Mouse (Mus musculus): ENCODE data around the gene Hes5. TPM values are rescaled to one million over a fixed set of nuclear protein-coding genes. Genes with fewer than 3 reads are reported as not detected.

The Hes5 gene
- total RNA-seq, 2 experiments from 2014 or later, result 0.96 to 2.2 TPM

DNA sequence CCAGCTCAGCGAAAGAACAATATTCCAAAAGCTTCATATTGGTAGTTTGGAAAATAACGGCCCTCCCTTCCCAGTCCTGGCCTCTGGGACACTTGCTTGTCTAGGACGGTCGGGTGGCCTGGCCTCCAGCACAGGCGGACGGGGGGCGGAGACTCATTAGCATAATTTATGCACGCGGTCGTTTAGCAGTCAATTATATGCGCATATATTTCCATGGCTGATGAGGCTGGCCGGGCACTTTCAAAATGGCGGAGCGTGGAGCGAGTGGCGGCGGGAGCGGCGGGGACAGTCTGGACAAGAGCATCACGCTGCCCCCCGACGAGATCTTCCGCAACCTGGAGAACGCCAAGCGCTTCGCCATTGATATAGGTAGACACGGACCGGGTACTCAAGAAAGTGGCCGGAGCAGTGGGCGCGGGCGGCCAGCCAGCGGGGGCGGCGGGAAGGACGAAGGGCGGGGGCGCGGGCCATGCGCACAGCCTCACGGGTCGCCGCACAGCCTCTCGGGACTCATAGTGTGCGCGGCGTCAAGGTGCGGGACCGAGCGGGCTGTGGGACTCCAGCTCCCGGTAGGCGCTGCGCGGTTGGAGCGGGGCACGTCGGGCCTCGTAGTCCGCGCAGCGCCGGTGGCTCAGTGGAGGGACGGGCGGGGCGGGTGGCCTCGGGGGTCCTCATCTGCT is 3.3 kb downstream of the Hes5 start, which contains the start of gene Pank4:
TSS of gene Pank4 (plus strand) at position 223 of the 680 bp plus-strand sequence.
- peak; percentile 65 to 81 for DNase-seq (ENCODE audit: low spot score in 2 of 2)

DNA sequence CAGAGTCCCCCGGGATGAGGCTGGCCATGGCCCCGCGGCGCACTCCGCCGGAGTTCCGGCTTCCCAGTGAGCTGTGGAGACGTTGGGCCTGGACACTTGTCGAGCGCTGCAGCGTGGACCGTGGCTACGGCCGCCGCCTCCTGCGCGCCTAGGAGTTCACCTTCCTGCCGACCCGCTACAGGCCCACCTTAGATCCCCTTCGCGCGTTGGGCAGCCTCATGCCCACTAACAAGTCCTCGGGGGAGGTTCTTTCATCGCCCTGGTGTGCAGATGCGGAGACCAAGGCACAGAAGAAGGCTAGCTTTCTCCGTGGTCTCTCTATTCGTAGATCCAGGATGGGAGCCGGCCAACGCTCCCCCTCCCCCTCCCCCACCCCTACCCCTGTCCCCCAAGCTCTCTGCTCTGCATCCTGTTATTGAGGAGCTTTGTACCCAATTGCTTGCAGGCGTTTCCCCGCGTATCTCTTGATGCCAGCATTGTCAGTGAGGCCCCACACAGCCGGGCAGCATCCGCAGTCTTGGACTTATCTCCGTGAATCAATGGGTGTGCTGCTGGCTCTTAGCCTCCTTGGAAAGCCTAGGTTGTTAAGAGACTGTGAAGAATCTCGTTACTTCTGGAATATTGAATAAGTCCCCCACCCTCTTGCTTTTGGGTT is 4.0 kb downstream of the Hes5 start:
- DNase-seq (ENCODE audit: low spot score in 2 of 2), result no peak

DNA sequence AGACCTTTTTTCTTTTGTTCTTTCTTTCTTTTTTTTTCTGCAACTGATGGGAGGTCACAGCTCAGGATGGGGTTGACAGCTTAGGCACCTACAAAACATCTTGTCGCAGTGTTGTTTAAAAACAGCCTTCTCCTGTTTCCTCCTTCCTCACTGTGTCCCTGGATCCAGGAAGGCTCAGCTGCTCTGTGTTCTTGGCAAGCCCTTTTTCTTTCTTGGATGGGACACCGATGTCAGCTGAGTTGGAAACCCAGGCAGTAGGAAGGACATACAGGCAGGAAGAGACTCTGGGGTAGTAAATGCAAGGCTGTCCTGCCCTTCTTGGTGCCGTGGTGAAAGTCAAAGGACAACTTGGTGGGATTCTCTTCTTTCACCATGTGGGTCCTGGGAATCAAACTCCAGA is 5.1 kb downstream of the Hes5 start:
- no peak for DNase-seq (ENCODE audit: low spot score in 2 of 2)

- DNase-seq (ENCODE audit: low spot score in 2 of 2), result no peak
Measured at GRCm38 (mm10) chr4:154967173-154967572, 6.5 kb downstream of the Hes5 start.

DNA sequence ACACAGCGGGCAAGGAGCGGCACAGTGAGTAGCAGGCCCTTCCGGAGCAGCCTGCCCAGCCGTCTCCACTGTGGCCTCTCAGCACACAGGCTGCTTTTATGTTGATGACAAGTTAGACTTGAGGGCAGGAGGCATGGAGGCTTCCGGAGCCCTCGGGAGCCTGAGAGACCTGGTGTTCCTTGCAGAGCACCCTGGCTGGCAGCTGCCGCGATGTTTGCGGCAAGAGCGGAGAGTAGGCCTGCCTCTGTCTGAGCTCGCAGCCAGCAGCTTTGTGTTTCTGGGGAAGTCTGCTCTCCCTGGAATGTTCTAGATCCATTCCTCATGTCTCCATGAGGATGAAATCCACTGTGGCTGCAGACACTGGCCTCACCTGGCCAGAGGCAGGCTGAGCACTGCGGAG is 11.8 kb downstream of the Hes5 start:
- no peak for DNase-seq (ENCODE audit: low spot score in 2 of 2)

DNA sequence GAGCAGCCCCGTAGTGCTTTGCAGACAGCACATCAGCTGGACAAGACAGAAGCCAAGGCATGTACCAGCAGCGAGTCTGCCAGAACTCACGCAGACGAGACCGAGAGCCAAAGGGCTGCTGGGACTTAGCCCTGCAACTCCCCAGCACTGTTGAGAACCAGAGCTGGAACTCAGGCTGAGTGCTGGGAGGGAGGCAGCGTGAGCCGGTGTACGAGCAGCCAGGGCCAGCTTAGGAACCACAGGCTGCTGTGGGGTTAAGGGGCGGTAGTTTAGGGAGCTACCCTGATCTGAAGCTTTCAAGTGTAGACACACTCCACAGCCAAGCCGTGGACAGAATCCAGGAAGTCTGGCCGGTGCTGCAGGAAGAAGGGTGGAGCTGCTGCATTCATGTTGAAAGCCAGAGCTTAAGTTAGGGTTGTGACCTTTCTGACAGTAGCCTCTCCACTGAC is 13.5 kb downstream of the Hes5 start:
- DNase-seq (ENCODE audit: low spot score in 2 of 2), result no peak

DNA sequence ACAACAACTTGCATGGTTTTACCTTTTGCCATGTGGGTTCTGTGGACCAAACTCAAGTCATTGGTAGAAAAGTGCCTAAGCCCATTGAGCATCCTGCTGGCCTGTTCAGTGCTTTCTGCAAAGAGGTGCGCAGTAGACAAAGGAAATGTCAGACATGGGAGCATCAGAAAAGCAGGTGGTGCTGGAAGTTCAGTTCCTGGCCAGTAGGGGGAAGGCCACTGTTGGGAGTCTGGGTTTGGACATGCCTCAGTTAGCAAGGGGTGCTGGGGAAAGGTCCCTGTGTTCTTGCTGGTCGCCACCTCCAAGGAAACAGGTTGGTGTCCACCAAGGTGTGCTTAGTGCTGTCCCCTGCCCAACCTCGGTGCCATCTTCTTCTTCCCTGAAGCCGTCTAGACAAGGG is 19.4 kb downstream of the Hes5 start:
- no peak for DNase-seq (ENCODE audit: low spot score in 2 of 2)

GRCm38 (mm10) chr4:154981076-154981475 is 20.4 kb downstream of the Hes5 start:
- no peak for DNase-seq (ENCODE audit: low spot score in 2 of 2)

GRCm38 (mm10) chr4:154981530-154981929 is 20.8 kb downstream of the Hes5 start:
- DNase-seq (ENCODE audit: low spot score in 2 of 2), result no peak

DNA sequence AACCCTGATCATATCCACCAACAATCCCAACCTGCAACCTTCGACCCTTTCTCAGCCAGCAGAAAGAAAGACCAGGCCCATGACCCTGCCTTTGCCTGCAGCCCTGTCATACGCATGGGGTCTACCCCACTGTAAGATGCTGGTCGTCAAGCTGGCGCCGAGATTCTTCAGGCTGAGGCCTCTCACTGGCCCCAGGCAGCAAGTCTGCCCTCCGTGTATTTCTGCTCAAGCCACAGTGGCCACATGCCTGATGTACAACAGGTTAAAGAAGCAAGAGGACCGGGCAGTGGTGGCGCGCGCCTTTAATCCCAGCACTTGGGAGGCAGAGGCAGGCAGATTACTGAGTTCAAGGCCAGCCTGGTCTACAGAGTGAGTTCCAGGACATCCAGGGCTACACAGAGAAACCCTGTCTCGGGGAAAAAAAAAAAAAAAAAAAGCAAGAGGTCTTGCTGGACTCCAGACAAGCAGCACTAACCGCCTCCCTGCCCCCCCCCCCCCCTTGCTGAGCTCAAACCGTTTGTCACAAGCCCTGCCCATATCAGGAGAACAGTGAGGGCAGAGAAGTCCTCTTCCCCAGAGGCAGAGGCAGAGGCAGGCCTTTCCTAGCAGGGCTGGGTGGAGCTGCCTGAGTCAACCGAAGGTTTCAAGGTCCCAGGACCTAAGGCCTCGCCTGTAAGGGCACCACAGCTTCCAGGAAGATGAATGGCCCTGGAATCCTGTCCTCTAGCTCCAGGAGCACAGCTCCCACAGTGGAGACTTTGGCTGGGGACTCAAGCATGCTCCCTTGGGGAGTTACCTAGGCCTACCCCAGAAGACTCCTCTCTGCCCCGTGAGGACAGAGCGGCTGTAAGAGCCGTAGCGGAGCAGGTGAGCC is 21.8 kb downstream of the Hes5 start:
- peak in 1 of 2 experiments; percentile 32 for DNase-seq (ENCODE audit: low spot score in 2 of 2)

DNA sequence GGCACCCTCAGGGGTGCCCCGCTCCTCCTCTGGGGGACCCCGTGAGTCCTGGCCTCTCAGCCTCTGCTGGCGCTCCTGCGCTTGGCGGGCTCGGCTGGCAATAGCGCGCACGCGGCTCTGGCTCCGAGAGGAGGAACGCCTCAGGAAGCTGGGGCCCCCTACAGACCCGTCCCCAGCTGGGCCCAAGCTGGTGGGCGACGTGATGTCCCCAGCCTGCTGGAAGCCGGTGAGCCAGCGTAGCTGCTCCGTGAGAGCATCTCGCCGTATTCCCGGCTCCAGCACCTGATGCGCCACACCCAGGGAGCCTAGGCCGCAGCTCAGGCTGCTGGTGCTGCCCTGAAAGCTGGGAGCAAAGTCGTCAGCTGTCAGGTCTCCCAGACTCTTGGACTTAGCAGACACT is 23.0 kb downstream of the Hes5 start:
- no peak for DNase-seq (ENCODE audit: low spot score in 2 of 2)

DNA sequence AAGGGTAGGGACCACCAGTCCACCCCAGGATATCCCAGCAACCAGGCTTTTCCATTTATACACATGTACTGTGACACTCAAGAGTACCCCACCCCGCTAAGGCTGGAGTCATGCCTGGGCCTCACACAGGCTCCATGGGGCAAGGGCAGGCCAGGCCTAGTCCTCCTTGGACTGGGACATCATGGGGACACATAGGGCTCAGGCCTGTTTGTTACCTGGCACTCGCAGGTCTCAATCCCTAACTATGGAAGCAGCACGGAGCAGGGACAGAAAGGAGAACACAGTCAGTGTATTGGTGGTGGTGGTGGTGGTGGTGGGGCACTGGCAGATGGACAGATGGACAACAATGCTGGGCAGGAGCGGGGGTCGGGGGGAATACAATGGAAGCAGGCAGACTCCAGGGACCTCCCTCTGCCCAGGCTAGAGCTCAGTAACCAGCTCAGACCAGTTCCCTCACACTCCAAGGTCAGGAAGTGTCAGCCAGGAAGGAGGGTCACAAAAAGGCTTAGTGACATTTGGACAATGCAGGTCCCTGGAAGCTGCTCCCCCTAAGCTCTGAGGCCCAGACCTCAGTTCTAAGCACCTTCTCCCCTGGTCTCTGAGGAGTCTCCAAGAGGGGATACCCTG is 24.5 kb downstream of the Hes5 start:
- DNase-seq (ENCODE audit: low spot score in 2 of 2), result no peak

DNA sequence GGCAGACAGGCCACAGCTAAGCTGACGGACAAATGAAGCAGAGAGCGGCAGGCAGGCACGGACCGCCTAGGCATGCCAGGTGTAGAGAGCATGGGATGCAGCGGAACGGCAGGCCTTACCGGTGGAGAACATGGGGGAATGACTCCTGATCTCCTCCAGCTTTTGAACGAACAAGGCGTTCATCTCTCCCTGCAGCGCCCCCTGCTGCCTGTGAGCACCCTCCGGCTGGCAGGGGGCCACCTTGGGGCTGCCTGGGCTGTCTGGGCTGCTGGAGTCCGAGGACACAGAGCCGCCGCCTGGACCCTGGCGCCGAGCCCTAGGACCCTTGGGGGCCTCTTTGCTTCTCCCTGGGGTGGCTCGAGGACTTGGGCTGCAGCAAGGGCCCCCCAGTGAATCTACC is 25.4 kb downstream of the Hes5 start:
- DNase-seq (ENCODE audit: low spot score in 2 of 2), result peak; percentile 57 to 76

- no peak for DNase-seq (ENCODE audit: low spot score in 2 of 2)
Measured at GRCm38 (mm10) chr4:154986750-154987149, 26.0 kb downstream of the Hes5 start.

DNA sequence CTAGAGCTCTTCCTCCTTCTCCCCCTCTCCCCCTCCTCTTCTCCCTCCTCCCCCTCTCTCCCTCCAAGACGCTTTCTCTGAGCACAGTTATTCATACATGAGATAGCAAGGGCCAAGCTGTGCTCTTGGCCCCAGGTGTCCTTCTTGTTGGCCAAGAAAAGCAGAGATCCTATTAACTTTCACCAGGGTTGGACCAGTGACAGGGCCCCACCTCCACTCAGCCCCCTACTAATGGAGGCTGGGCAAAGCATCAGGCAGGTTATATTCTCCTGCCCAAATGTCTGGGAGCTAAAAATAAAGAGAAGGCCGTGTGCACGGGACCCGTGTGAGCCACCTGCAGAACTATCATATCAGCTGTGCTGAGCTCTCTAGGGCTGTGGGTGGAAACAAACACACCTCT is 34.2 kb downstream of the Hes5 start:
- DNase-seq (ENCODE audit: low spot score in 2 of 2), result no peak

GRCm38 (mm10) chr4:154996572-154997154 is 35.9 kb downstream of the Hes5 start:
- no peak for DNase-seq (ENCODE audit: low spot score in 2 of 2)

GRCm38 (mm10) chr4:154999379-154999778 is 38.7 kb downstream of the Hes5 start:
- DNase-seq (ENCODE audit: low spot score in 2 of 2), result no peak

- DNase-seq (ENCODE audit: low spot score in 2 of 2), result no peak
Measured at GRCm38 (mm10) chr4:155005278-155005677, 44.6 kb downstream of the Hes5 start.

- DNase-seq (ENCODE audit: low spot score in 2 of 2), result no peak
Measured at GRCm38 (mm10) chr4:155006296-155006695, 45.6 kb downstream of the Hes5 start.

- no peak for DNase-seq (ENCODE audit: low spot score in 2 of 2)
Measured at GRCm38 (mm10) chr4:155007641-155008040, 46.9 kb downstream of the Hes5 start.

GRCm38 (mm10) chr4:155008075-155008474 is 47.4 kb downstream of the Hes5 start:
- no peak for DNase-seq (ENCODE audit: low spot score in 2 of 2)
